Mouse (Mus musculus): ENCODE results near the gene Crmp1.
A peak's percentile ranks its signal among the peaks of the same experiment; 100 is the strongest.

Gene Crmp1

DNA sequence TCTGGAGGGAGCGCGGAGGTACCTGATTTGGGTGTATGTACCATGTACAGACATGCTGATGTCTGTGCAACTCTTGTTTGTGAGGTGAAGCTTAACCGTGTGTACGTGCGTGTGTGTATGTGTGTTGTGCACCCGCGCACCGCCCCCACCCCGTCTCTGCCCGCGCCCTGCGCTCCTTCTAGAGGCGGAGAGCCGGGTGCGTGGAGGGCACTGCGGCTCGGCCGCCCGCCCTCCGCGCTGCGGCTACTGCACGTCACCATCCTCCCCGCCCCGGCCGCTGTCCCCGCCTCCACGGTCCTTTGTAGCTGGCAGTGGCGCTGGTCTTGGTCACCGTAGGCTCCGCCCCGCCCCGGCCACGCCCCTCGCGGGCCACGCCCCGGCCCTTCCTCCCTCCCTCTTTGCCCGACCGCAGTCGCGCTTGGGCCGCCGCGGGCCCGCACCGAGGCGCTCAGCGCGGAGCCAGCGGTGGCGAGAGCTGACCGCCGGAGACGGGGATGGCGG is at the start of gene Crmp1:
Gene Crmp1, plus strand, starts transcription at position 290 of the 501 bp plus-strand sequence.
- peak; percentile 89 for DNase-seq (ENCODE audit: low read depth, low spot score)

- DNase-seq (ENCODE audit: low read depth, low spot score): no peak
Observed at GRCm38 (mm10) chr5:37196196-37196595, 45.5 kb upstream of the Crmp1 start.

DNA sequence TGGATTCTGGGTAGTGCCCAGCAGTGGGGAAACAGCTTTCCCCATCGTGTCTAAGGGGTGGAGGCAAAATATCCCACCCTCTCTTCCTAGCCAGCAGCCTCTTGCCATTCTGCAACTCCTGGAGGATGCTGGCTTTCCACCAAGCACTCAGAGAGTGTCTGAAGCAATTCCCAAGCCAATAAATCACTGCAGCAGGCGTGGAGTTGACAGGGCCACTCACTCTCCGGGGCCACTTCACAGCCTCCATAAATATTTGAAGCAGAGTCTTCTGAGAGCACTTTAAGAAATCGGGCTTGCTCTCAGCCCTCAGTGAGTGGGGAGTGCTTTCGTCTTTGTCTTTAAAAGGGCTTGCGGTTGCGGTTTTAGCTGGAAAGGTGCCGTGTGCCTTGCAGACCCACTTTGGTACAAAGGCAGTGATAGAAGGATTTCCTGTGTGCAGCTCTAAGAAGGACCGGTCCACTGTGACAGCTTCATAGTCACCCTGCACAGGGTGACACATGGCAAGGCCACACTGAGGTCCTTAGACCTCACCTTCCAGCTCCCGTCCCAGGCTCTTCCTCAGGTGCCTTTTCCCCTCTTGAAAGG is 45.0 kb upstream of the Crmp1 start:
- DNase-seq (ENCODE audit: low read depth, low spot score): peak; percentile 60

DNA sequence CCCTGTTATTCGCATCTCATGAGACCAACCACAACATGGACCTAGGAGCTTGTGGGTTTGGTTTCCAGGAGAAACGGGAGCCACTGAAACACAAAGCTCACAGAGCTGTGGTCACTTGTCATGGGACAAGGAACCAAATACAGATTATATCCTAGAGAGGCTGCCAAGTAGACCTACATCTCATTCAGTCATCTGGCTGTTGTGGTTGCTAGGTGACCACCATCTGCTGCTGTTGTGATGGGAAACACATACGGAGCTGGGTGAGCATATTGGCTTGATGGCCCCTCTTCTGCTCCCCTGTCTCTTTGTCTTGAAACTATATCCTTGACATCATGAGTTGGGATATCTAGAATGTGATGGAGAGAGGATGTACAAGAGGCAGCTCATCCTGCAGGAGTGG is 44.3 kb upstream of the Crmp1 start:
- DNase-seq (ENCODE audit: low read depth, low spot score): no peak

- DNase-seq (ENCODE audit: low read depth, low spot score): peak; percentile 79
Observed at GRCm38 (mm10) chr5:37198011-37198688, 43.6 kb upstream of the Crmp1 start.

DNA sequence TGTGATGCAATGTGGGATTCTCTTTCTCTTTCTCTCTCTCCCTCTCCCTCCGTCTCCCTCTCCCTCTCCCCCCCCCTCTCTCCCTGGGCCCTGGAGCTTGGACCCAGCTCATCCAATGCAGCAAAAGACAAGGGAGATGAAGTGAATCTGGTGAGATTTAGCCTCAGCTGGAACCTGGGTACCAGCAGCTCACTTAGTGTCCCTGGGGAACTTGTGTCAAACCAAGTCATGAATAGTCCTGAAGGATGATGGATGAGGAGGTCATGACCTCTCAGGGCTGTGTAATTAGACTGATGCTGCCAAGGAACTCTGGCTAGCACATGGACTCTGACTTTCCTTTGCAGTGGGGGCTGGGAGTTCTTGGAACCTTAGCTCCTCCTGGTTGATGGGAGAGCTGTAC is 39.5 kb upstream of the Crmp1 start:
- peak; percentile 77 for DNase-seq (ENCODE audit: low read depth, low spot score)

GRCm38 (mm10) chr5:37204886-37205285 is 36.9 kb upstream of the Crmp1 start:
- DNase-seq (ENCODE audit: low read depth, low spot score): no peak

DNA sequence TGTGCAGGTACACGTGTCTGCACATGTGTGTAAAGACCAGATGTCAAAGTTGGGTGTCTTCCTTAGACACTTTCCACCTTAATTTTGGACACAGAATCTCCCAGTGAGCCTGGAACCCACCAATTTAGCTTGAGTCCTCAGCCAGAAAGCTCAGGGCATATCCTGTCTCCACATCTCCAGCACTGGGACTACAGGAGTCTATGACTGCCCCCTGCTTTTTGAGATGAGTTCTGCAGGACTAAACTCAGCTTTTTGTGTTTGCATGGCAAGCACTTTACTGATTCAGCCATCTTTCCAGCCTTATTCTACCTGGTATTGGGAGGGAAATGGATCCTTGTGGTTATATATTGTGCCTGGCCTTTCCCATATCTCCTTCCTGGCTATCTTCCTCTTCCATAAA is 36.3 kb upstream of the Crmp1 start:
- no peak for DNase-seq (ENCODE audit: low read depth, low spot score)

GRCm38 (mm10) chr5:37206364-37206763 is 35.4 kb upstream of the Crmp1 start:
- DNase-seq (ENCODE audit: low read depth, low spot score): no peak

- DNase-seq (ENCODE audit: low read depth, low spot score): no peak
Observed at GRCm38 (mm10) chr5:37212938-37213708, 28.6 kb upstream of the Crmp1 start.

GRCm38 (mm10) chr5:37213709-37214103 is 28.0 kb upstream of the Crmp1 start:
- no peak for DNase-seq (ENCODE audit: low read depth, low spot score)

- no peak for DNase-seq (ENCODE audit: low read depth, low spot score)
Observed at GRCm38 (mm10) chr5:37214614-37215013, 27.1 kb upstream of the Crmp1 start.

- DNase-seq (ENCODE audit: low read depth, low spot score): no peak
Observed at GRCm38 (mm10) chr5:37215276-37215675, 26.5 kb upstream of the Crmp1 start.

DNA sequence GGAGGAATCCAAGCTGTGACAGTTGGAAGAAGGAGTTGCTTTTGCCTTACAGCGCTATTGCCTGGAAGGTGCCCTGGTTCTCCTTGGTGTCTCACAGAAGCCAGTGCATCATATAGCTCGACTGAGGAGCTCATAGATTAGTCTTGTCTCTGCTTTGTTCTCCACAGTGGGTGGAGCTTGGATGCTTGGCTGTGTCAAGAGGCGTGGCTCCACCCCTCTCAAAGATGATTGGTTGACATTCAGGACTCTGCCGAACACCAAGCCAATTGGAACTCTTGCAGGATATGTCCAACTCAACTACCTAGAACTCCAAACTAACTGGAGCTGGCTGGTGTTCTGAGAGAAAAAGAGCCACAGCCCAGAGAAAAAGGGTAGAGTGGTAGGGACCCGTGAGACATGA is 22.1 kb upstream of the Crmp1 start:
- no peak for DNase-seq (ENCODE audit: low read depth, low spot score)

GRCm38 (mm10) chr5:37220575-37220974 is 21.2 kb upstream of the Crmp1 start:
- no peak for DNase-seq (ENCODE audit: low read depth, low spot score)

DNA sequence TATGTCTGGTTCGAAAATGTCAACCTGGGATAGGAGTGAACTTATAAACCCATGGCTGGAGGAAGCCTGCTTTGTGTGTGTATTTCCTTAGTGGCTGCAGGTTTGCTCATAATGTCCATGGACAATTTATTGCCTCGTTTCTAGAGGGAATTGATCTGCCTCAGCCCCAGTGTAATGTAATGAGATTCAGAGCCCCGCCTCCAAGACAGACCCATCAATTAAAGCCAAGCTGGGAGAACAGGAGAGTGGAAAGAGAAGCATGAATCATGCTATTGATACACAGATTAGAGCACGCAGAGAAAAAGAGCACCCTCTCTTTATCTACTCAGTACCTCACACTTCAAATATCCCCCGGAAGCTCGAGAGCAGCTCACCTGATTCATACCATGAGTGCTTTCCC is 20.2 kb upstream of the Crmp1 start:
- DNase-seq (ENCODE audit: low read depth, low spot score): peak; percentile 71

GRCm38 (mm10) chr5:37222316-37222715 is 19.4 kb upstream of the Crmp1 start:
- no peak for DNase-seq (ENCODE audit: low read depth, low spot score)

DNA sequence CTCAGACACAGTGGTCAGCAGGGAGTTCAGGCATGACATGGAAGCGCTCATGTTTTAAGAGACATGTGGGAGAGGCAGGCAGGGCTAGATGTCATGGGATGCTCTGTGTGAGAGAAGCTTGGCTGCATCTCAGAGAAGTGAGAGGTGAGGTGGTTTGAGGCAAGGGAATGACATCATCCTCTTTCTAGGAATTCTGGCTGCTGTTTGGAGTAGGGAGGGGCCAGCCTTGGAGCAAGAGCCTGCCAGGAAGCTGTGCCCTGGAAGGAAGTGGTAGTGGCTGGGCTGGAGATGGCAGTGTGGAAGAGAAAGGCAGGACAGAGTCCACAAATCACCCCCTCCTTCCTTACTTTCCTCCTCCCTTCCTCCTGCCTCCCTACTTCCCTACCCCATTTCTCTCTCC is 16.0 kb upstream of the Crmp1 start:
- no peak for DNase-seq (ENCODE audit: low read depth, low spot score)

GRCm38 (mm10) chr5:37227956-37228680 is 13.6 kb upstream of the Crmp1 start:
- no peak for DNase-seq (ENCODE audit: low read depth, low spot score)

DNA sequence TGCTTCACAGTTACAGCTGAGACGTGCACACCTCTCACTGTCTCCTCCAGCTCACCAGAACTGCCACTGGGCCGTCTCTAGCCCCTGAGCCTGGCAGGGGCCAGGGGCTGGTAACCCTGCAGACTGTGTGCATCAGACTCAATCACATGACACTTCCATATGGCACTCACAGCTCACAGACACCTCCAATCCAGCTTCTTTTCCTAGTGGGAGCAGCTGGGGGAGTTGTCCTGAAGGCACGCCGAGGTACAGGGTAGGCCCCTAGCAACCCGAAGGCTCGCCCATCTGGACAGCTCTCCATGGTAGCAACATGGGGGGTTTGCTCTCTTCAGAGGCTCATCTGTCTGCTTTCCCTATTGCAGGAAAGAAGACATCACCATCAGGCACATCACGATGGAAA is 12.8 kb upstream of the Crmp1 start:
- no peak for DNase-seq (ENCODE audit: low read depth, low spot score)

DNA sequence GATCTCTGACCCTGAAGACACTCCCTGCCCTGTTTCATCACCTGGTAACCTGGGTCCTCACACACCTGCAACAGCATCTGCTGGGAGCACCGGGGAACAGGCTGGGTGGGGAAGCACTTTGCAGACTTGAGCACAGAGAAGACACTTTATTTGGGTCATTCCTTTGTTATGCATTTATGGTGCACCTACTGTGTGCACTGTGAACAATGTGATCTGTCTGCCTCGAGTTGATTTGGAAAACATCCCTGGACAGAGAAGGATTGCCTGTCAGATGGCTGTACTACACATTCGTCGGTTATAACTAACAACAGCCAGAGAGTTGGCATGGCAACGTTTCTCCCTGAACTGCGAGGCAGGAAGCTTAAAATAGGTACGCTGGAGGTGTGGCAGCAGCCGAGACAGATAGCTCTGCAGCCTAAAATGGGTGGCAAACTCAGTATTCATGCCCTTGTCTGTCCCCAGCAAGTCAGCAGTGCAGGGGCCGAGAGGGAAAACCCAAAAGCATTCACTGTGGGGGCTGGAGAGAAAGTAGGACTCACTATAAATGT is 8.7 kb upstream of the Crmp1 start:
- no peak for DNase-seq (ENCODE audit: low read depth, low spot score)

GRCm38 (mm10) chr5:37238654-37239053 is 3.1 kb upstream of the Crmp1 start:
- no peak for DNase-seq (ENCODE audit: low read depth, low spot score)

Data from mesoderm, embryonic 11.5 days (tissue).